Mouse (Mus musculus) liver, embryonic 12.5 days (tissue): ENCODE data around the gene Trpv2. TPM values are rescaled to one million over a fixed set of nuclear protein-coding genes. Genes with fewer than 3 reads are reported as not detected.
A peak's percentile ranks its signal among the peaks of the same experiment; 100 is the strongest.

Experiments used
- ATAC-seq: fragments of 200-750 bp; cut with Nextera tagmentation; 2 replicates; pipeline ENCODE4 v1.8.0; 2017; ENCODE audit warnings: moderate number of reproducible peaks, mild to moderate bottlenecking, moderate library complexity
- H3K27ac ChIP-seq: fragments of 300-500 bp; sonication (generic); 2 replicates; pipeline ENCODE4 v1.5.1; 2016; ENCODE audit warnings: mild to moderate bottlenecking
- H3K27me3 ChIP-seq: fragments of 300-500 bp; sonication (generic); replicated peaks from 2 replicates; pipeline ENCODE4 v1.6.1; 2016; ENCODE audit warnings: mild to moderate bottlenecking, moderate library complexity
- H3K36me3 ChIP-seq: fragments of 300-500 bp; sonication (generic); 2 replicates; pipeline ENCODE4 v1.6.1; 2016; ENCODE audit warnings: mild to moderate bottlenecking, moderate library complexity
- H3K4me1 ChIP-seq: fragments of 300-500 bp; sonication (generic); 2 replicates; pipeline ENCODE4 v1.6.1; 2016
- H3K4me2 ChIP-seq: fragments of 300-500 bp; sonication (generic); 2 replicates; pipeline ENCODE4 v1.6.1; 2016; ENCODE audit warnings: mild to moderate bottlenecking, moderate library complexity
- H3K4me3 ChIP-seq: fragments of 300-500 bp; sonication (generic); 2 replicates; pipeline ENCODE4 v1.5.1; 2016; ENCODE audit warnings: mild to moderate bottlenecking, moderate library complexity
- H3K9ac ChIP-seq: fragments of 300-500 bp; sonication (generic); 2 replicates; pipeline ENCODE4 v1.6.1; 2016; ENCODE audit warnings: mild to moderate bottlenecking, moderate library complexity
- H3K9me3 ChIP-seq: fragments of 300-500 bp; sonication (generic); replicated peaks from 2 replicates; pipeline ENCODE4 v1.6.1; 2016; ENCODE audit warnings: mild to moderate bottlenecking, moderate library complexity
- WGBS: fragments of 180-500 bp; shearing (Covaris S2); methylation state at CpG from one replicate; pipeline ENCODE4 v1.1.7; 2016; ENCODE audit not compliant: insufficient replicate concordance; 5-methylcytosine and 5-hydroxymethylcytosine counted together
- polyA plus RNA-seq: library from polyadenylated mRNA; unstranded; fragments of >200 nt; fragmentation: Nextera tagmentation; extraction: Ambion mirVana; gene quantifications from 2 replicates; pipeline ENCODE4 v1.2.1, GENCODE M21; 2016

Trpv2 gene
- polyA plus RNA-seq, 1 experiment from 2014 or later: 9.0 TPM

GRCm38 (mm10) chr11:62589391-62589790 is 15.1 kb downstream of the Trpv2 start:
- H3K9me3 ChIP-seq: no peaks in the 10 kb centered on the region
- H3K9ac ChIP-seq: no peak overlapping the region
- no peak overlapping the region for H3K27ac ChIP-seq
- 81% methylated on average over 10 of the region's 10 CpGs for WGBS
- no peaks in the 10 kb centered on the region for H3K27me3 ChIP-seq
- no peak overlapping the region for H3K4me3 ChIP-seq
- ATAC-seq: no peak
- H3K4me1 ChIP-seq: peaks cover 32% of the 10 kb centered on the region
- peaks cover 6% of the 10 kb centered on the region; the same call in 1 of the 2 replicates for H3K36me3 ChIP-seq
- H3K4me2 ChIP-seq: no peak overlapping the region

- Histone ChIP-seq H3K9me3 (no peaks in the 10 kb centered on the region), H3K4me1 (peaks cover 15% of the 10 kb centered on the region; the same call in 1 of the 2 replicates), H3K4me2 (no peak overlapping the region), H3K27me3 (no peaks in the 10 kb centered on the region), H3K9ac (no peak overlapping the region), H3K36me3 (peaks cover 6% of the 10 kb centered on the region; the same call in 1 of the 2 replicates), H3K27ac (no peak overlapping the region), H3K4me3 (no peak overlapping the region)
- ATAC-seq: no peak
- 86% methylated on average over 2 of the region's 2 CpGs for WGBS
Measured at GRCm38 (mm10) chr11:62591026-62591425, 16.7 kb downstream of the Trpv2 start.

- peak; percentile 20; the same call in 1 of the 2 replicates for ATAC-seq
- Histone ChIP-seq H3K27me3 (no peaks in the 10 kb centered on the region), H3K36me3 (peaks cover 6% of the 10 kb centered on the region; the same call in 1 of the 2 replicates), H3K4me1 (peaks cover 14% of the 10 kb centered on the region; the same call in 1 of the 2 replicates), H3K9ac (no peak overlapping the region), H3K9me3 (no peaks in the 10 kb centered on the region), H3K4me2 (no peak overlapping the region), H3K4me3 (no peak overlapping the region), H3K27ac (no peak overlapping the region)
- WGBS: 71% methylated on average over 8 of the region's 8 CpGs
Measured at GRCm38 (mm10) chr11:62591904-62592575, 17.8 kb downstream of the Trpv2 start.

GRCm38 (mm10) chr11:62598571-62598970 is 24.3 kb downstream of the Trpv2 start:
- no peak for ATAC-seq
- H3K27me3 ChIP-seq: no peaks in the 10 kb centered on the region
- 79% methylated on average over 4 of the region's 4 CpGs for WGBS
- no peak overlapping the region for H3K4me2 ChIP-seq
- H3K4me1 ChIP-seq: peaks cover 18% of the 10 kb centered on the region
- no peaks in the 10 kb centered on the region for H3K9me3 ChIP-seq
- H3K4me3 ChIP-seq: no peak overlapping the region
- H3K36me3 ChIP-seq: peaks cover 5% of the 10 kb centered on the region; the same call in 1 of the 2 replicates
- no peak overlapping the region for H3K27ac ChIP-seq
- H3K9ac ChIP-seq: no peak overlapping the region

GRCm38 (mm10) chr11:62601732-62602618 is 27.7 kb downstream of the Trpv2 start:
- no peaks in the 10 kb centered on the region for H3K27me3 ChIP-seq
- no peaks in the 10 kb centered on the region for H3K9me3 ChIP-seq
- H3K4me3 ChIP-seq: peak overlapping the region; percentile 78
- WGBS: 11% methylated on average over 17 of the region's 17 CpGs
- H3K27ac ChIP-seq: peak overlapping the region; percentile 96
- ATAC-seq: 0 out of 2 replicates have a peak, but pooled peaks have one; percentile 1
- peaks cover 39% of the 10 kb centered on the region for H3K36me3 ChIP-seq
- peak overlapping the region; percentile 94 for H3K9ac ChIP-seq
- H3K4me2 ChIP-seq: peak overlapping the region; percentile 65
- H3K4me1 ChIP-seq: peaks cover 40% of the 10 kb centered on the region

- WGBS: under 1% methylated on average over 58 of the region's 58 CpGs
- H3K4me1 ChIP-seq: peaks cover 40% of the 10 kb centered on the region
- no peaks in the 10 kb centered on the region for H3K9me3 ChIP-seq
- peak; percentile 84 for ATAC-seq
- H3K9ac ChIP-seq: peak overlapping the region; percentile 94
- H3K4me3 ChIP-seq: peak overlapping the region; percentile 78
- peaks cover 46% of the 10 kb centered on the region for H3K36me3 ChIP-seq
- H3K27ac ChIP-seq: peak overlapping the region; percentile 96
- H3K4me2 ChIP-seq: peak overlapping the region; percentile 65
- H3K27me3 ChIP-seq: no peaks in the 10 kb centered on the region
Measured at GRCm38 (mm10) chr11:62602619-62603311, 28.5 kb downstream of the Trpv2 start.

- Histone ChIP-seq H3K36me3 (peaks cover 54% of the 10 kb centered on the region), H3K9ac (peak overlapping the region; percentile 94), H3K27ac (peak overlapping the region; percentile 96), H3K4me3 (peak overlapping the region; percentile 78), H3K4me1 (peaks cover 34% of the 10 kb centered on the region), H3K9me3 (no peaks in the 10 kb centered on the region), H3K27me3 (no peaks in the 10 kb centered on the region), H3K4me2 (peak overlapping the region; percentile 65)
- ATAC-seq: peak; percentile 19
- under 1% methylated on average over 13 of the region's 13 CpGs for WGBS
Measured at GRCm38 (mm10) chr11:62603312-62604056, 29.2 kb downstream of the Trpv2 start.

- peaks cover 61% of the 10 kb centered on the region for H3K36me3 ChIP-seq
- no peak for ATAC-seq
- WGBS: 15% methylated on average over 5 of the region's 5 CpGs
Measured at GRCm38 (mm10) chr11:62604123-62604706, 29.9 kb downstream of the Trpv2 start.

GRCm38 (mm10) chr11:62604886-62605618 is 30.8 kb downstream of the Trpv2 start:
- Histone ChIP-seq H3K9me3 (no peaks in the 10 kb centered on the region), H3K4me3 (peak overlapping the region; percentile 78), H3K9ac (peak overlapping the region; percentile 94), H3K27me3 (no peaks in the 10 kb centered on the region), H3K36me3 (peaks cover 67% of the 10 kb centered on the region), H3K4me1 (peaks cover 30% of the 10 kb centered on the region), H3K4me2 (peak overlapping the region; percentile 65), H3K27ac (peak overlapping the region; percentile 96)
- 25% methylated on average over 3 of the region's 3 CpGs for WGBS
- no peak for ATAC-seq

More at GRCm38 (mm10) chr11:62604123-62604706, 29.9 kb downstream of the Trpv2 start:
- H3K27me3 ChIP-seq: no peaks in the 10 kb centered on the region
- H3K9me3 ChIP-seq: no peaks in the 10 kb centered on the region
- H3K4me2 ChIP-seq: peak overlapping the region; percentile 65
- peak overlapping the region; percentile 94 for H3K9ac ChIP-seq
- peaks cover 30% of the 10 kb centered on the region for H3K4me1 ChIP-seq
- H3K4me3 ChIP-seq: peak overlapping the region; percentile 78
- peak overlapping the region; percentile 96 for H3K27ac ChIP-seq

GRCm38 (mm10) chr11:62605619-62606298 is 31.5 kb downstream of the Trpv2 start:
- peak; percentile 24 for ATAC-seq
- peak overlapping the region; percentile 96 for H3K27ac ChIP-seq
- WGBS: 32% methylated on average over 10 of the region's 10 CpGs

More at GRCm38 (mm10) chr11:62605619-62606298, 31.5 kb downstream of the Trpv2 start:
- Histone ChIP-seq H3K27me3 (no peaks in the 10 kb centered on the region), H3K4me2 (peak overlapping the region; percentile 65), H3K4me1 (peaks cover 30% of the 10 kb centered on the region), H3K9ac (peak overlapping the region; percentile 94; the same call in 1 of the 2 replicates), H3K36me3 (peaks cover 69% of the 10 kb centered on the region), H3K4me3 (peak overlapping the region; percentile 78), H3K9me3 (no peaks in the 10 kb centered on the region)
